In genomic region chr14:24491266-24491981, GRCm38 (mm10) we compare ENCODE assay signal across 8 mouse cellular contexts. TPM values are rescaled to one million over a fixed set of nuclear protein-coding genes. Genes with fewer than 3 reads are reported as not detected.
DNase-seq lines count a peak whose midpoint lies in the region; ATAC-seq and TF ChIP-seq lines count a peak whose summit lies in the region.

No protein-coding gene starts in this region.

- 5% methylated on average over 11 of the region's 11 CpGs for WGBS in liver, adult 2 months
- 5% methylated on average over 11 of the region's 11 CpGs for WGBS in hindbrain, postnatal 0 days
- 4% methylated on average over 11 of the region's 11 CpGs for WGBS in neural tube, embryonic 12.5 days

- H3K79me2 ChIP-seq in liver, adult 2 months (ENCODE audit: control insufficient read depth, insufficient read depth, low read length): no peaks in the 10 kb centered on the region; the same call in 1 of the 2 replicates

- peak; percentile 51 for DNase-seq in liver, adult 2 months (ENCODE audit: extremely low read depth, low read depth, low spot score)
- no peak for DNase-seq in liver
- DNase-seq in brain, adult 2 months (ENCODE audit: low read depth, low spot score): peak; percentile 41
- DNase-seq in hindbrain, postnatal 0 days (ENCODE audit: low spot score): no peak
- no peak for DNase-seq in spleen, adult 18-20 months
- DNase-seq in spleen, adult 12 weeks (ENCODE audit: low spot score): no peak
- DNase-seq in lung, postnatal 4 days: no peak

- no peak for TF ChIP-seq CTCF in liver, adult 2 months (IDR thresholded peaks at IDR 0.05; ENCODE audit: low read depth, low read length)
- TF ChIP-seq CTCF in hindbrain, postnatal 0 days (IDR thresholded peaks at IDR 0.05; ENCODE audit: low read depth): 0 out of 2 replicates have a peak, but pooled peaks have one; percentile 4

- no peaks in the 10 kb centered on the region for H3K9me3 ChIP-seq in hindbrain, postnatal 0 days (ENCODE audit: low read length)
- H3K9me3 ChIP-seq in neural tube, embryonic 12.5 days: no peaks in the 10 kb centered on the region

- H3K27me3 ChIP-seq in liver, adult 2 months (ENCODE audit: control insufficient read depth, insufficient read depth, low read length): no peaks in the 10 kb centered on the region
- H3K27me3 ChIP-seq in hindbrain, postnatal 0 days (ENCODE audit: insufficient read depth, low read length): no peaks in the 10 kb centered on the region
- H3K27me3 ChIP-seq in neural tube, embryonic 12.5 days (replicated peaks): no peaks in the 10 kb centered on the region

- H3K4me2 ChIP-seq in hindbrain, postnatal 0 days (ENCODE audit: low read depth, low read length): peak overlapping the region; percentile 69
- H3K4me2 ChIP-seq in neural tube, embryonic 12.5 days (replicated peaks): peak overlapping the region; percentile 88

- H3K27ac ChIP-seq in liver, adult 2 months (replicated peaks; ENCODE audit: insufficient read depth, low read depth, low read length): peak overlapping the region; percentile 37
- H3K27ac ChIP-seq in hindbrain, postnatal 0 days: peak overlapping the region; percentile 87
- H3K27ac ChIP-seq in neural tube, embryonic 12.5 days: 0 out of 2 replicates have a peak overlapping the region, but pooled peaks have one; percentile 57

- H3K9ac ChIP-seq in liver, adult 2 months (ENCODE audit: low read depth, low read length): peak overlapping the region; percentile 82
- H3K9ac ChIP-seq in hindbrain, postnatal 0 days (replicated peaks; ENCODE audit: low read length): peak overlapping the region; percentile 79
- peak overlapping the region; percentile 94 for H3K9ac ChIP-seq in neural tube, embryonic 12.5 days

- peak overlapping the region; percentile 80 for H3K4me3 ChIP-seq in liver, adult 2 months (ENCODE audit: insufficient read depth, low read depth, low read length)
- peak overlapping the region; percentile 71 for H3K4me3 ChIP-seq in hindbrain, postnatal 0 days (ENCODE audit: low read length)
- H3K4me3 ChIP-seq in neural tube, embryonic 12.5 days: peak overlapping the region; percentile 79

- H3K4me1 ChIP-seq in liver, adult 2 months (ENCODE audit: control insufficient read depth, insufficient read depth, low read length): peaks cover 7% of the 10 kb centered on the region; the same call in 1 of the 2 replicates
- H3K4me1 ChIP-seq in hindbrain, postnatal 0 days (ENCODE audit: insufficient read depth, low read length): no peaks in the 10 kb centered on the region
- H3K4me1 ChIP-seq in neural tube, embryonic 12.5 days: peaks cover 27% of the 10 kb centered on the region

- peak; percentile 34; the same call in 1 of the 2 replicates for ATAC-seq in hindbrain, postnatal 0 days
- ATAC-seq in neural tube, embryonic 12.5 days (ENCODE audit: low FRiP score, low read depth): peak; percentile 21; the same call in 1 of the 2 replicates

- H3K36me3 ChIP-seq in liver, adult 2 months (ENCODE audit: control insufficient read depth, insufficient read depth, low read length): peaks cover 40% of the 10 kb centered on the region
- peaks cover 34% of the 10 kb centered on the region for H3K36me3 ChIP-seq in hindbrain, postnatal 0 days (ENCODE audit: insufficient read depth, low read length)
- peaks cover 44% of the 10 kb centered on the region for H3K36me3 ChIP-seq in neural tube, embryonic 12.5 days

- TF ChIP-seq POLR2A in liver, adult 2 months (IDR thresholded peaks at IDR 0.05; ENCODE audit: extremely low read depth, insufficient read depth, low read length): no peak

RNA-seq across cellular contexts. Expression of gene Rps24, which starts 4.5 kb away (rescaled TPM):
- total RNA-seq in liver, adult 2 months (2014; rRNA removed): 876 and 959 TPM in 2 replicates
- polyA plus RNA-seq in liver, adult 2 months (2012; rRNA removed): 184 and 206 TPM in 2 replicates
- total RNA-seq in hindbrain, postnatal 0 days (2014; rRNA removed): 1,072 and 1,073 TPM in 2 replicates
- 826 and 833 TPM in 2 replicates for polyA plus RNA-seq in hindbrain, postnatal 0 days (2015; fragmentation: Nextera tagmentation; extraction: Ambion mirVana)
- polyA plus RNA-seq in neural tube, embryonic 12.5 days (2016; fragmentation: Nextera tagmentation; extraction: Ambion mirVana): 871 and 874 TPM in 2 replicates

RNA-seq across cellular contexts. Expression of gene Polr3a, which starts 4.6 kb away (rescaled TPM):
- 10.1 and 11.7 TPM in 2 replicates for total RNA-seq in liver, adult 2 months (2014; rRNA removed)
- 4.0 and 5.1 TPM in 2 replicates for polyA plus RNA-seq in liver, adult 2 months (2012; rRNA removed)
- 16.1 and 22.4 TPM in 2 replicates for total RNA-seq in hindbrain, postnatal 0 days (2014; rRNA removed)
- 14.0 and 16.0 TPM in 2 replicates for polyA plus RNA-seq in hindbrain, postnatal 0 days (2015; fragmentation: Nextera tagmentation; extraction: Ambion mirVana)
- polyA plus RNA-seq in neural tube, embryonic 12.5 days (2016; fragmentation: Nextera tagmentation; extraction: Ambion mirVana): 20.8 and 21.9 TPM in 2 replicates

Comparison
In these comparisons a context has a peak if more than half of its experiments do, and no peak if none do; other contexts are left out.
1. DNase-seq: peak in liver, adult 2 months (single experiment) and brain, adult 2 months (single experiment); none in liver (single experiment), hindbrain, postnatal 0 days (single experiment), spleen, adult 18-20 months (0 of 2), spleen, adult 12 weeks (single experiment) and lung, postnatal 4 days (0 of 2).
2. H3K27ac ChIP-seq: peak in every context shown above with its lines; median percentile 87 in hindbrain, postnatal 0 days; 57 in neural tube, embryonic 12.5 days; 37 in liver, adult 2 months.
3. Peak in every context shown above with its lines, with median percentiles within 50 percentile points of each other: H3K4me3 ChIP-seq and H3K9ac ChIP-seq.